ENCODE assay signal across 8 mouse cellular contexts in genomic region chr9:96478071-96478888, GRCm38 (mm10). TPM values are rescaled to one million over a fixed set of nuclear protein-coding genes. Genes with fewer than 3 reads are reported as not detected.
A peak's percentile ranks its signal among the peaks of the same experiment; 100 is the strongest.
DNase-seq lines count a peak whose midpoint lies in the region; ATAC-seq and TF ChIP-seq lines count a peak whose summit lies in the region.

Gene Rnf7, minus strand, starts transcription at chr9:96478675.

- peak; percentile 93 for ATAC-seq in Patski
- peak; percentile 99 for ATAC-seq in hindbrain, embryonic 13.5 days (ENCODE audit: low FRiP score)

- peak; percentile 68 for DNase-seq in Patski (ENCODE audit: low read depth, low spot score)
- DNase-seq in cerebellum, postnatal 14 days: peak; percentile 100
- peak; percentile 97 to 99 for DNase-seq in frontal cortex, postnatal 14 days (ENCODE audit: low spot score in 2 of 2)
- DNase-seq in layer of hippocampus, postnatal 25 days (ENCODE audit: extremely low spot score in 1 of 2, low spot score in 1 of 2): peak; percentile 99
- peak; percentile 99 for DNase-seq in lung, postnatal 25 days (ENCODE audit: low spot score)
- DNase-seq in retina, embryonic 14.5 days (ENCODE audit: low spot score): peak; percentile 98
- peak; percentile 99 for DNase-seq in thymus, postnatal 4 days

- POLR2A ChIA-PET in Patski (lab: Charles Lee): interaction anchor here (0.6 to 0.8 kb wide), 2 partner anchors 18 to 23 kb away, joined by 3 read pairs; no protein-coding TSS in a partner anchor

- H3K4me3 ChIP-seq in hindbrain, embryonic 13.5 days: peak within 1 kb of the TSS; percentile 77

- H3K4me1 ChIP-seq in hindbrain, embryonic 13.5 days (replicated peaks): peaks cover 23% of the 10 kb centered on the region

- in situ Hi-C loops in Patski (cut with MboI; ENCODE audit: low pct_unique_long_range_greater_than_20kb): no loop called here

- H3K9me3 ChIP-seq in hindbrain, embryonic 13.5 days: no peaks in the 10 kb centered on the region

- H3K9ac ChIP-seq in hindbrain, embryonic 13.5 days: peak within 1 kb of the TSS; percentile 88

- H3K27me3 ChIP-seq in Patski: no peaks in the 10 kb centered on the region
- peaks cover 7% of the 10 kb centered on the region; the same call in 1 of the 2 replicates for H3K27me3 ChIP-seq in hindbrain, embryonic 13.5 days

- peak within 1 kb of the TSS; percentile 89 for H3K4me2 ChIP-seq in hindbrain, embryonic 13.5 days

- H3K27ac ChIP-seq in hindbrain, embryonic 13.5 days: peak within 1 kb of the TSS; percentile 92

- WGBS in hindbrain, embryonic 13.5 days: under 1% methylated on average over 74 of the region's 74 CpGs

- TF ChIP-seq CTCF in Patski (IDR thresholded peaks at IDR 0.05): no peak

- peaks cover 17% of the 10 kb centered on the region for H3K36me3 ChIP-seq in hindbrain, embryonic 13.5 days

- CTCF ChIA-PET in Patski (lab: Charles Lee): no interaction called here

RNA-seq across cellular contexts. Expression of gene Rnf7, which starts in this region (rescaled TPM):
- 152 TPM for polyA plus RNA-seq in Patski (2021)
- polyA plus RNA-seq in hindbrain, embryonic 13.5 days (2015; fragmentation: Nextera tagmentation; extraction: Ambion mirVana): 256 and 260 TPM in 2 replicates
- total RNA-seq in layer of hippocampus, postnatal 25 days (2021): 10 to 100 TPM; 58.1 to 58.5 TPM

Comparison
In these comparisons a context has a peak if more than half of its experiments do, and no peak if none do; other contexts are left out.
1. Peak in every context shown above with its lines: DNase-seq, ATAC-seq, H3K4me3 ChIP-seq and H3K27ac ChIP-seq.